Mouse (Mus musculus): ENCODE data around the gene BC030870. TPM values are rescaled to one million over a fixed set of nuclear protein-coding genes. Genes with fewer than 3 reads are reported as not detected.

Gene BC030870
- polyA plus RNA-seq, 2 experiments, result 0.12 TPM; not detected in 1

- no peak overlapping the region for H3K4me3 ChIP-seq (replicated peaks; ENCODE audit: low read length)
- H3K4me2 ChIP-seq (replicated peaks; ENCODE audit: low read depth, low read length, severe bottlenecking), result no peak overlapping the region
- no peak overlapping the region for H3K9ac ChIP-seq (ENCODE audit: low read depth, low read length, severe bottlenecking)
- no peaks in the 10 kb centered on the region for H3K36me3 ChIP-seq (ENCODE audit: control insufficient read depth, insufficient read depth, low read length)
- 0 out of 2 replicates have a peak, but pooled peaks cover 2% of the 10 kb centered on the region for H3K4me1 ChIP-seq (ENCODE audit: control insufficient read depth, insufficient read depth, low read length)
- TF ChIP-seq POLR2A (IDR thresholded peaks at IDR 0.05; ENCODE audit: borderline replicate concordance, extremely low read depth, insufficient read depth, insufficient read length), result no peak
- no peak overlapping the region for H3K27ac ChIP-seq (replicated peaks; ENCODE audit: low read depth, low read length)
- ATAC-seq (ENCODE audit: low FRiP score, low read depth) (no peak), DNase-seq (ENCODE audit: low spot score) (no peak)
- no peaks in the 10 kb centered on the region for H3K27me3 ChIP-seq (ENCODE audit: control insufficient read depth, insufficient read depth, low read length)
- no peaks in the 10 kb centered on the region for H3K9me3 ChIP-seq (ENCODE audit: control insufficient read depth, low read length)
- WGBS, result 77% methylated on average over 2 of the region's 2 CpGs
These were observed 43.7 kb downstream of the BC030870 start for GRCm38 (mm10) chr8:65085680-65086079.

DNA sequence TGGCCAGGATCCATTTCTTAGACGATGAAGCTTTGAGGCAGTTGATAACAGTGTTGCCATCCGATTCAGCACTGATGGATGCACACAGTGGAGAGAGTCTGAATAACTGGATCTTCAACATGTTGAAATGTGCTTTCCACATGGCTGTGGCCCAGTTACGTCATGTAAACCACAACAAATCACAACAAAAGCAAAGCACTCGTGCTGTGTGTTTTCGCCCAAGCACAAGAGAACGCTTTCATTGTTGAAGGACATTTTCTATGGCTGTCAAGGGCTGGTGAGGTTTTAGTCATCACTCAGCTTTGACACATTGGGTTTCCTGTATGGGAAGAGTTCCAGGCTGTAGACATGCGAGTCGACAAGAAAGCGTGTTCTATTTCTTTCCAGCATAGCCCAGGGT, 48.6 kb downstream of the BC030870 start:
- Histone ChIP-seq H3K36me3 (ENCODE audit: control insufficient read depth, insufficient read depth, low read length) (no peaks in the 10 kb centered on the region), H3K4me2 (replicated peaks; ENCODE audit: low read depth, low read length, severe bottlenecking) (no peak overlapping the region), H3K4me3 (replicated peaks; ENCODE audit: low read length) (no peak overlapping the region), H3K9me3 (ENCODE audit: control insufficient read depth, low read length) (no peaks in the 10 kb centered on the region), H3K27me3 (ENCODE audit: control insufficient read depth, insufficient read depth, low read length) (no peaks in the 10 kb centered on the region), H3K9ac (ENCODE audit: low read depth, low read length, severe bottlenecking) (no peak overlapping the region), H3K27ac (replicated peaks; ENCODE audit: low read depth, low read length) (no peak overlapping the region), H3K4me1 (ENCODE audit: control insufficient read depth, insufficient read depth, low read length) (no peaks in the 10 kb centered on the region)
- TF ChIP-seq POLR2A (IDR thresholded peaks at IDR 0.05; ENCODE audit: borderline replicate concordance, extremely low read depth, insufficient read depth, insufficient read length), result no peak
- 82% methylated on average over 9 of the region's 9 CpGs for WGBS
- ATAC-seq (ENCODE audit: low FRiP score, low read depth) (no peak), DNase-seq (ENCODE audit: low spot score) (no peak)

GRCm38 (mm10) chr8:65074733-65075132, 54.6 kb downstream of the BC030870 start, which contains the start of gene Gm10663:
Gene Gm10663 (plus strand): TSS chr8:65075033.
- Histone ChIP-seq H3K9ac (ENCODE audit: low read depth, low read length, severe bottlenecking) (no peak within 1 kb of the TSS), H3K4me3 (replicated peaks; ENCODE audit: low read length) (no peak within 1 kb of the TSS), H3K9me3 (ENCODE audit: control insufficient read depth, low read length) (no peaks in the 10 kb centered on the region), H3K4me1 (ENCODE audit: control insufficient read depth, insufficient read depth, low read length) (no peaks in the 10 kb centered on the region), H3K36me3 (ENCODE audit: control insufficient read depth, insufficient read depth, low read length) (no peaks in the 10 kb centered on the region), H3K4me2 (replicated peaks; ENCODE audit: low read depth, low read length, severe bottlenecking) (no peak within 1 kb of the TSS), H3K27ac (replicated peaks; ENCODE audit: low read depth, low read length) (no peak within 1 kb of the TSS), H3K27me3 (ENCODE audit: control insufficient read depth, insufficient read depth, low read length) (no peaks in the 10 kb centered on the region)
- no peak for ATAC-seq (ENCODE audit: low FRiP score, low read depth)
- 87% methylated on average over 2 of the region's 2 CpGs for WGBS
- DNase-seq (ENCODE audit: low spot score), result no peak
- no peak for TF ChIP-seq POLR2A (IDR thresholded peaks at IDR 0.05; ENCODE audit: borderline replicate concordance, extremely low read depth, insufficient read depth, insufficient read length)

GRCm38 (mm10) chr8:65070996-65071395, 58.4 kb downstream of the BC030870 start:
- Histone ChIP-seq H3K4me1 (ENCODE audit: control insufficient read depth, insufficient read depth, low read length) (no peaks in the 10 kb centered on the region), H3K36me3 (ENCODE audit: control insufficient read depth, insufficient read depth, low read length) (no peaks in the 10 kb centered on the region), H3K4me2 (replicated peaks; ENCODE audit: low read depth, low read length, severe bottlenecking) (no peak overlapping the region), H3K4me3 (replicated peaks; ENCODE audit: low read length) (no peak overlapping the region), H3K9ac (ENCODE audit: low read depth, low read length, severe bottlenecking) (no peak overlapping the region), H3K27ac (replicated peaks; ENCODE audit: low read depth, low read length) (no peak overlapping the region), H3K9me3 (ENCODE audit: control insufficient read depth, low read length) (no peaks in the 10 kb centered on the region), H3K27me3 (ENCODE audit: control insufficient read depth, insufficient read depth, low read length) (no peaks in the 10 kb centered on the region)
- no peak for DNase-seq (ENCODE audit: low spot score)
- no peak for ATAC-seq (ENCODE audit: low FRiP score, low read depth)
- WGBS, result 51% methylated on average over 4 of the region's 4 CpGs
- no peak for TF ChIP-seq POLR2A (IDR thresholded peaks at IDR 0.05; ENCODE audit: borderline replicate concordance, extremely low read depth, insufficient read depth, insufficient read length)

DNA sequence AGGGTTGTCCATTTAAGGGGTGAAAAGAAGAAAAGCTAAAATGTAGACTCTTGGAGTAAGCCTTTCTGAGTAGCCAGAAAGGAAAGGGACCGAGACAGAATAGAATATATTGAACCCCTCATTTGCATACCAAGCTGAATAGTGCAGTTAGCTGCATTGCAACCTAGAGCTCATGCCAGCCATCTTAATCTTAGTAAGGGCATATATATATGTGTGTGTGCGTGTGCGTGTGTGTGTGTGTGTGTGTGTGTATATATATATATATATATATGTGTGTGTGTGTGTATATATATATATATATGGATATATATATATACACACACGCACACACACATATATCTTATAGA, 60.9 kb downstream of the BC030870 start:
- no peak for TF ChIP-seq POLR2A (IDR thresholded peaks at IDR 0.05; ENCODE audit: borderline replicate concordance, extremely low read depth, insufficient read depth, insufficient read length)
- Histone ChIP-seq H3K9ac (ENCODE audit: low read depth, low read length, severe bottlenecking) (no peak overlapping the region), H3K9me3 (ENCODE audit: control insufficient read depth, low read length) (no peaks in the 10 kb centered on the region), H3K27me3 (ENCODE audit: control insufficient read depth, insufficient read depth, low read length) (no peaks in the 10 kb centered on the region), H3K4me3 (replicated peaks; ENCODE audit: low read length) (no peak overlapping the region), H3K4me2 (replicated peaks; ENCODE audit: low read depth, low read length, severe bottlenecking) (no peak overlapping the region), H3K27ac (replicated peaks; ENCODE audit: low read depth, low read length) (no peak overlapping the region), H3K36me3 (ENCODE audit: control insufficient read depth, insufficient read depth, low read length) (no peaks in the 10 kb centered on the region), H3K4me1 (ENCODE audit: control insufficient read depth, insufficient read depth, low read length) (no peaks in the 10 kb centered on the region)
- ATAC-seq (ENCODE audit: low FRiP score, low read depth) (no peak), DNase-seq (ENCODE audit: low spot score) (no peak)
- 86% methylated on average over 4 of the region's 4 CpGs for WGBS

Data from limb, embryonic 14.5 days (tissue).